Mouse (Mus musculus): ENCODE results near the gene Ankrd40. TPM values are rescaled to one million over a fixed set of nuclear protein-coding genes. Genes with fewer than 3 reads are reported as not detected.
A peak's percentile ranks its signal among the peaks of the same experiment; 100 is the strongest.

The Ankrd40 gene
- total and polyA plus RNA-seq, 3 experiments = 254 to 287 (median 285) TPM

DNA sequence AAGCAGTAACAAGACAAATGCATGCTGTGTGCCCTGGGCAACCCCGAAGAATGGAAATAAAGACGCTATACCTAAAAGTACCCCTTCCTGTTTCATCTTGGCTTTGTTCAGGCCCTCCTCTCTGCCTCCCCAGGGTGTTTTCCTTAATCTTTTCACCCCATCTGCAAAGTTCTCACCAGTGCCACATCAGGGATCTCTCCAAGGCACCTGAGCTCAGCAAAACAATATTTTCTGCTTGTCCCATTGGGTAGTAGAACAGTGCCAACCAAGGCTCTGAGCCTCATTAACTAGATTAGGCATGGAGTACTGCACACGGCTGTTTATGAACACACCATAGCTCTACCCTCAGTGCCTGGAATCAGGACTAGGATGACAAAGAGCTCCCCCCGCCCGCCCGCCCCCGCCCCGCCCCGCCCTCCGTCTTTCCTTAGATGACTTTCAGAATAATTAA lies 815 bp upstream of the Ankrd40 start:
- H3K4me3 ChIP-seq = peak overlapping the region; percentile 78; the same call in 1 of the 2 replicates
- TF ChIP-seq EP300 (IDR thresholded peaks at IDR 0.05; ENCODE audit: insufficient read depth, low read depth, low read length) = no peak
- no peak for TF ChIP-seq POLR2A (IDR thresholded peaks at IDR 0.05; ENCODE audit: insufficient read depth, low read depth, low read length)
- no peak for TF ChIP-seq CTCF (IDR thresholded peaks at IDR 0.05)
- 5% methylated on average over 10 of the region's 10 CpGs for WGBS

GRCm38 (mm10) chr11:94328644-94329025 lies 834 bp downstream of the Ankrd40 start:
- H3K4me3 ChIP-seq = peak overlapping the region; percentile 78

More for the DNA sequence above, 815 bp upstream of the Ankrd40 start:
- H3K79me2 ChIP-seq (replicated peaks; ENCODE audit: control insufficient read depth, insufficient read depth, low read length) = peaks cover 4% of the 10 kb centered on the region; the same call in 1 of the 2 replicates
- intact Hi-C loops (cut with DNase I) = loop anchor here (5.0 kb wide), 1 partner anchor 220 kb away; the partner anchor contains the start of gene Rsad1
- H3K36me3 ChIP-seq (ENCODE audit: control insufficient read depth, insufficient read depth, low read length) = peaks cover 26% of the 10 kb centered on the region
- peak in 1 of 2 experiments; percentile 37 for DNase-seq
- peak overlapping the region; percentile 99 for H3K27ac ChIP-seq
- no peaks in the 10 kb centered on the region for H3K27me3 ChIP-seq (ENCODE audit: control insufficient read depth, insufficient read depth, low read length)
- peaks cover 11% of the 10 kb centered on the region for H3K4me1 ChIP-seq (ENCODE audit: control insufficient read depth, insufficient read depth, low read length)
- peak overlapping the region; percentile 70 for H3K9ac ChIP-seq (ENCODE audit: low read depth, low read length)

DNA sequence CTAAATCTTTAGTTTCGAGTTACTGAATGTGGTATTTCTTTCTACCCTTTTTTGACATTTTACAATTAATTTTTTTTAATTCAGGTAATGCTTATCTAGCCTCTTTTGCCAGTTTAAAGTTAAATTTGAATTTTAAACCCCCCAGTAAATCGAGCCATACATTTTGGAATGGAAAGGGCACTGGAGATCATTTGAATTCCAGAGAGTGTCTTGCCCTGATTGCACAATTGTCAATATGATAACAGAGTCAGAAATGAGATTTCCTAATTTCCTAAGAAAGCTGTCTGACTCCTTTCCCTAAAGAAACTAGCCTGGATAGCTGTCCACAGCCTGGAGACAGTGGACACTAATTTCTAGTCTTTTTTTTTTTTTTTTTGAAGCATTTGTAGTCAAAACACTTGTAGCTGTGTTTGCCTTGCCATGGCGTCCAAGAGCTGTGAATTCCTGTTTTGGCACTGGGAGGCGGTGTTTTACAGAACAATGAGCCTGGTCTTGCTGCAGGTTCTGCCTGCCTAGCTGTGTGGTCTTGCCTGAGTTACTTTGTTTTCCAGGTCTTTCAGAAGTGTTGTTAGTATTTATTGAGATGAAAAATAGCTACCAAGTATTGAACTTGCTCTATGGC lies 1.6 kb downstream of the Ankrd40 start:
- peak overlapping the region; percentile 15 for H3K27ac ChIP-seq
- no peaks in the 10 kb centered on the region for H3K27me3 ChIP-seq (ENCODE audit: control insufficient read depth, insufficient read depth, low read length)
- no peak overlapping the region for H3K4me3 ChIP-seq

More at GRCm38 (mm10) chr11:94328644-94329025, 834 bp downstream of the Ankrd40 start:
- intact Hi-C loops (cut with DNase I) = loop anchor here (1.0 to 5.0 kb wide), 2 partner anchors 76 to 219 kb away; partner anchors contain the start of gene Rsad1
- no peak for TF ChIP-seq CTCF (IDR thresholded peaks at IDR 0.05)
- no peak for TF ChIP-seq EP300 (IDR thresholded peaks at IDR 0.05; ENCODE audit: insufficient read depth, low read depth, low read length)
- TF ChIP-seq POLR2A (IDR thresholded peaks at IDR 0.05; ENCODE audit: insufficient read depth, low read depth, low read length) = no peak
- no peak for DNase-seq
- 2% methylated on average over 10 of the region's 10 CpGs for WGBS
- Histone ChIP-seq H3K4me1 (ENCODE audit: control insufficient read depth, insufficient read depth, low read length) (peaks cover 11% of the 10 kb centered on the region), H3K9ac (ENCODE audit: low read depth, low read length) (peak overlapping the region; percentile 87), H3K36me3 (ENCODE audit: control insufficient read depth, insufficient read depth, low read length) (peaks cover 32% of the 10 kb centered on the region), H3K79me2 (replicated peaks; ENCODE audit: control insufficient read depth, insufficient read depth, low read length) (peaks cover 4% of the 10 kb centered on the region; the same call in 1 of the 2 replicates), H3K27ac (peak overlapping the region; percentile 99), H3K27me3 (ENCODE audit: control insufficient read depth, insufficient read depth, low read length) (no peaks in the 10 kb centered on the region)

DNA sequence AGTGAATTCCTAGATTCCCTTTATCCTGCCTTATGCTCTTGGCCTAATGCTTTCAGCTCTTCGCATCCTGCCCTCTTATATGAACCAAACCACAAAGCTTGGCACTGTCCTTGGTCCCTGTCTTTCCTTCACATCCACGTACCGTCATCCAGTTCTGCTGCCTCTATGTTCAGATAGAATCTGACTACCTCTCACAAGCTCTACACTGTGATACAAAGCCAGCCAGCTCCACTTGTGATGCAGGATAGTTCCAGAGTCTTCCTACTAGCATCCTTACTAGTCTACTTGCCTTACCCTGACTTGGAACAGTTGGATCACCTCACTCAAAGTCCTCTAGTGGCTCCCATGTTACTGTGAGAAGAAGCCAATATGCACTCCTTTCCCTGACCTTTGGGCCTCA lies 2.4 kb downstream of the Ankrd40 start:
- WGBS = 61% methylated on average over 3 of the region's 3 CpGs
- Histone ChIP-seq H3K36me3 (ENCODE audit: control insufficient read depth, insufficient read depth, low read length) (peaks cover 37% of the 10 kb centered on the region), H3K27ac (no peak overlapping the region; the same call in 1 of the 2 replicates), H3K4me3 (no peak overlapping the region), H3K9ac (ENCODE audit: low read depth, low read length) (no peak overlapping the region), H3K4me1 (ENCODE audit: control insufficient read depth, insufficient read depth, low read length) (peaks cover 11% of the 10 kb centered on the region), H3K27me3 (ENCODE audit: control insufficient read depth, insufficient read depth, low read length) (no peaks in the 10 kb centered on the region), H3K79me2 (replicated peaks; ENCODE audit: control insufficient read depth, insufficient read depth, low read length) (peaks cover 4% of the 10 kb centered on the region; the same call in 1 of the 2 replicates)
- intact Hi-C loops (cut with DNase I) = no loop called here
- TF ChIP-seq EP300 (IDR thresholded peaks at IDR 0.05; ENCODE audit: insufficient read depth, low read depth, low read length) (no peak), POLR2A (IDR thresholded peaks at IDR 0.05; ENCODE audit: insufficient read depth, low read depth, low read length) (no peak), CTCF (IDR thresholded peaks at IDR 0.05) (no peak)
- DNase-seq = no peak

More for the DNA sequence above, 1.6 kb downstream of the Ankrd40 start:
- TF ChIP-seq POLR2A (IDR thresholded peaks at IDR 0.05; ENCODE audit: insufficient read depth, low read depth, low read length) = no peak
- TF ChIP-seq CTCF (IDR thresholded peaks at IDR 0.05) = peak; percentile 72
- TF ChIP-seq EP300 (IDR thresholded peaks at IDR 0.05; ENCODE audit: insufficient read depth, low read depth, low read length) = 0 out of 2 replicates have a peak, but pooled peaks have one; percentile 50
- WGBS = 30% methylated on average over 4 of the region's 4 CpGs
- DNase-seq = peak; percentile 51 to 52
- peaks cover 37% of the 10 kb centered on the region for H3K36me3 ChIP-seq (ENCODE audit: control insufficient read depth, insufficient read depth, low read length)
- H3K79me2 ChIP-seq (replicated peaks; ENCODE audit: control insufficient read depth, insufficient read depth, low read length) = peaks cover 4% of the 10 kb centered on the region; the same call in 1 of the 2 replicates
- no peak overlapping the region for H3K9ac ChIP-seq (ENCODE audit: low read depth, low read length)
- intact Hi-C loops (cut with DNase I) = loop anchor here (1.0 to 5.0 kb wide), 2 partner anchors 75 to 218 kb away; partner anchors contain the start of gene Rsad1
- H3K4me1 ChIP-seq (ENCODE audit: control insufficient read depth, insufficient read depth, low read length) = peaks cover 11% of the 10 kb centered on the region

GRCm38 (mm10) chr11:94332726-94333125 lies 4.9 kb downstream of the Ankrd40 start:
- Histone ChIP-seq H3K27ac (no peak overlapping the region), H3K4me3 (no peak overlapping the region), H3K4me1 (ENCODE audit: control insufficient read depth, insufficient read depth, low read length) (peaks cover 7% of the 10 kb centered on the region), H3K9ac (ENCODE audit: low read depth, low read length) (no peak overlapping the region), H3K27me3 (ENCODE audit: control insufficient read depth, insufficient read depth, low read length) (no peaks in the 10 kb centered on the region), H3K36me3 (ENCODE audit: control insufficient read depth, insufficient read depth, low read length) (peaks cover 35% of the 10 kb centered on the region), H3K79me2 (replicated peaks; ENCODE audit: control insufficient read depth, insufficient read depth, low read length) (peaks cover 4% of the 10 kb centered on the region; the same call in 1 of the 2 replicates)
- WGBS = 74% methylated on average over 6 of the region's 6 CpGs
- no peak for DNase-seq
- no peak for TF ChIP-seq POLR2A (IDR thresholded peaks at IDR 0.05; ENCODE audit: insufficient read depth, low read depth, low read length)
- TF ChIP-seq CTCF (IDR thresholded peaks at IDR 0.05) = no peak
- no peak for TF ChIP-seq EP300 (IDR thresholded peaks at IDR 0.05; ENCODE audit: insufficient read depth, low read depth, low read length)
- intact Hi-C loops (cut with DNase I) = no loop called here

Data from heart, adult 2 months (tissue).